In the genomic region with DNA sequence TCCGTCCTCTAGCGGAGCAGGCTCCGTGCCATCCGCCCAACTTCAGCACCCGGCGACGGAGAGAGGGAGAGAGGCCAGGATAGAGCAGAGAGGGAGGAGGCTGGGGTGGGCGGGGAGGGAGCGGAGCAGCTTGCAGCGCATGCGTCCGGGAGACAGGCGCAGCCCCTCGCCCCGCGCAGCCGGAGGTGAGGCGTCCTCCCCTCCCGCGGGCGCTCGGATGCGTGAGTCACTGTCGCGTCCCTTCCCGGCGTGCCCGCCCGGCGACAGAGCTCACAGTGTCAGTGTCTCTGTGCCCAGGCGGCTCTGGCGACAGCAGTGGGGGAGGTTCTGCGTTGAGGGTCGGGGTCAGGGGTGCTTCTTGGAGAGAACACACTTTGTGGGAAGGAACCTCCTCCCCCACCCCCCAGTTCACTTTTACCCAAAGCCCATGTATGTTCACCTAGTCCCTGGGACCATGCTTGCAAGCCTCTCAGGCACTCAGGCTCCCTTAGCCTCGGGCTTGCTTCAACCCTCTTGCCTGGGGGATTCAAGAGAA, we compare ENCODE assay signal across 8 mouse cellular contexts. TPM values are rescaled to one million over a fixed set of nuclear protein-coding genes. Genes with fewer than 3 reads are reported as not detected.
A peak's percentile ranks its signal among the peaks of the same experiment; 100 is the strongest.
DNase-seq lines count a peak whose midpoint lies in the region; ATAC-seq and TF ChIP-seq lines count a peak whose summit lies in the region.

Gene Rgs17 (minus strand): TSS at position 107 of the 535 bp plus-strand sequence.

- H3K27ac ChIP-seq in hindbrain, embryonic 15.5 days (replicated peaks), result peak within 1 kb of the TSS; percentile 84
- no peak within 1 kb of the TSS for H3K27ac ChIP-seq in limb, embryonic 11.5 days (replicated peaks; ENCODE audit: low read depth, low read length)

- H3K4me1 ChIP-seq in hindbrain, embryonic 15.5 days (replicated peaks), result peaks cover 24% of the 10 kb centered on the region
- 0 out of 2 replicates have a peak, but pooled peaks cover 7% of the 10 kb centered on the region for H3K4me1 ChIP-seq in limb, embryonic 11.5 days (ENCODE audit: control insufficient read depth, insufficient read depth, low read length)

- no peak within 1 kb of the TSS for H3ac ChIP-seq in myocyte (ENCODE audit: control insufficient read depth, insufficient read length)

- H3K36me3 ChIP-seq in hindbrain, embryonic 15.5 days, result no peaks in the 10 kb centered on the region
- H3K36me3 ChIP-seq in limb, embryonic 11.5 days (ENCODE audit: control insufficient read depth, insufficient read depth, low read length), result no peaks in the 10 kb centered on the region
- H3K36me3 ChIP-seq in myocyte (ENCODE audit: control insufficient read depth, insufficient read depth), result no peaks in the 10 kb centered on the region

- no peak for TF ChIP-seq POLR2A in myocyte (IDR thresholded peaks at IDR 0.05; ENCODE audit: insufficient read length, low read depth)

- under 1% methylated on average over 32 of the region's 35 CpGs for WGBS in hindbrain, embryonic 15.5 days
- under 1% methylated on average over 23 of the region's 35 CpGs for WGBS in limb, embryonic 11.5 days

- H3K9ac ChIP-seq in hindbrain, embryonic 15.5 days, result peak within 1 kb of the TSS; percentile 94
- peak within 1 kb of the TSS; percentile 45; the same call in 1 of the 2 replicates for H3K9ac ChIP-seq in limb, embryonic 11.5 days (ENCODE audit: low read length)

- peak; percentile 93 for ATAC-seq in hindbrain, embryonic 15.5 days (ENCODE audit: low FRiP score, low read depth)
- ATAC-seq in limb, embryonic 11.5 days (ENCODE audit: insufficient number of reproducible peaks, low FRiP score, low TSS enrichment, low read depth), result peak; percentile 89

- no peaks in the 10 kb centered on the region for H3K27me3 ChIP-seq in hindbrain, embryonic 15.5 days
- peaks cover 6% of the 10 kb centered on the region; the same call in 1 of the 2 replicates for H3K27me3 ChIP-seq in limb, embryonic 11.5 days (ENCODE audit: control insufficient read depth, insufficient read depth, low read length)
- peaks cover 9% of the 10 kb centered on the region for H3K27me3 ChIP-seq in myocyte (ENCODE audit: control insufficient read depth, insufficient read depth, insufficient read length)

- peak within 1 kb of the TSS; percentile 69 for H3K4me2 ChIP-seq in hindbrain, embryonic 15.5 days
- peak within 1 kb of the TSS; percentile 91 for H3K4me2 ChIP-seq in limb, embryonic 11.5 days (ENCODE audit: low read depth, severe bottlenecking)
- H3K4me2 ChIP-seq in myocyte (ENCODE audit: low read depth), result peak within 1 kb of the TSS; percentile 73

- no peaks in the 10 kb centered on the region for H3K9me3 ChIP-seq in hindbrain, embryonic 15.5 days
- H3K9me3 ChIP-seq in limb, embryonic 11.5 days (ENCODE audit: control insufficient read depth, low read length), result no peaks in the 10 kb centered on the region

- H3K79me2 ChIP-seq in myocyte (ENCODE audit: control insufficient read depth, insufficient read depth), result no peaks in the 10 kb centered on the region

- peak; percentile 1 for DNase-seq in gastrocnemius, adult 18-20 months (ENCODE audit: low spot score)
- no peak for DNase-seq in gastrocnemius, adult 8-10 months (ENCODE audit: low spot score in 2 of 2)
- peak; percentile 80 to 83 for DNase-seq in cerebellum, postnatal 14 days
- DNase-seq in frontal cortex, postnatal 25 days (ENCODE audit: low spot score in 2 of 2), result peak; percentile 52 to 55
- DNase-seq in limb, embryonic 11.5 days (ENCODE audit: low spot score), result peak; percentile 77
- DNase-seq in urinary bladder, adult 2 months (ENCODE audit: low spot score), result peak; percentile 21

- peak within 1 kb of the TSS; percentile 96 for H3K4me3 ChIP-seq in hindbrain, embryonic 15.5 days
- peak within 1 kb of the TSS; percentile 43 for H3K4me3 ChIP-seq in limb, embryonic 11.5 days (ENCODE audit: low read depth, low read length)
- H3K4me3 ChIP-seq in myocyte, result peak within 1 kb of the TSS; percentile 22

TF ChIP-seq in myocyte, 11 proteins besides CTCF, POLR2A, EP300 and RAD21:
- TF ChIP-seq REST (IDR thresholded peaks at IDR 0.05; ENCODE audit: insufficient read depth, insufficient read length) (no peak), TCF3 (IDR thresholded peaks at IDR 0.05; ENCODE audit: insufficient read length, low read depth) (no peak), POLR2AphosphoS2 (IDR thresholded peaks at IDR 0.05; ENCODE audit: insufficient read length, low read depth) (no peak), MYOD1 (IDR thresholded peaks at IDR 0.05; ENCODE audit: control insufficient read depth in 1 of 3, insufficient read length in 2 of 3, low read depth in 2 of 3) (no peak), TCF12 (IDR thresholded peaks at IDR 0.05; ENCODE audit: insufficient read depth, poor library complexity, severe bottlenecking) (no peak)
TF ChIP-seq in myocyte: peak in this region for 0.

RNA-seq across cellular contexts. Expression of gene Rgs17, which starts in this region (rescaled TPM):
- total RNA-seq in gastrocnemius, adult 18-20 months (2021), result under 1 TPM; 0.14 to 0.19 TPM
- total RNA-seq in gastrocnemius, adult 8-10 months (2022), result not detected
- 26.2 and 27.6 TPM in 2 replicates for polyA plus RNA-seq in hindbrain, embryonic 15.5 days (2015; fragmentation: Nextera tagmentation; extraction: Ambion mirVana)
- polyA plus RNA-seq in limb, embryonic 11.5 days (2014; fragmentation: Nextera tagmentation; extraction: Ambion mirVana), result 0.33 and 0.55 TPM in 2 replicates
- 0.49 TPM for polyA plus RNA-seq in myocyte (2012; fragmentation: generic; extraction: Trizol)
- 1.1 TPM in 2 replicates for polyA plus RNA-seq in urinary bladder, adult 2 months (2012; rRNA removed)

Comparison
In these comparisons a context has a peak if more than half of its experiments do, and no peak if none do; other contexts are left out.
1. RNA of gene Rgs17 (polyA plus RNA-seq): 26.2 to 27.6 TPM in hindbrain, embryonic 15.5 days; 1.1 TPM in urinary bladder, adult 2 months, 0.49 TPM in myocyte (single experiment) and 0.33 to 0.55 TPM in limb, embryonic 11.5 days; every median in the first group is over 10 times any median in the second.
2. Peak in DNase-seq in gastrocnemius, adult 18-20 months; RNA of the gene not detected or under 1 TPM.
3. Peak in DNase-seq, ATAC-seq, H3K4me3 ChIP-seq, H3K9ac ChIP-seq and H3K4me2 ChIP-seq in limb, embryonic 11.5 days; RNA of the gene not detected or under 1 TPM.
4. DNase-seq: peak in cerebellum, postnatal 14 days (2 of 2), frontal cortex, postnatal 25 days (2 of 2) and urinary bladder, adult 2 months (single experiment); none in gastrocnemius, adult 8-10 months (0 of 2).
5. H3K4me3 ChIP-seq: peak in every context shown above with its lines; median percentile 96 in hindbrain, embryonic 15.5 days; 43 in limb, embryonic 11.5 days; 22 in myocyte.
6. Peak in every context shown above with its lines, with median percentiles within 50 percentile points of each other: H3K4me2 ChIP-seq.